Mouse (Mus musculus): ENCODE measurements around the gene Kdelr2.

Gene Kdelr2

DNA sequence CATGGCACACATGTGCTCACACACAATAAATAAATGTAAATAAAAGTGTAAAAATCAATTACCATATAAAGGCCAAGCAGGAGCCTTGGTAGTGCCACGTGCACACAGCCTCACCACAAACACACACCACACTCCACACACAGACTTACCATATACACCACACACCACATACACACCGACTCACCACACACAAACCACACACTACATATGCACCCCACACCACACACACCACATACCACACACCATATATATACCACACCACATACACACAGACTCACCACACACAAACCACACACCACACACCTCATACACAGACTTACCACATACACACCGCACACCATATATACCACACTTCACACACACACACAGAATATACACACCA, 67.5 kb downstream of the Kdelr2 start:
- no peak for DNase-seq (ENCODE audit: low spot score)
